Mouse (Mus musculus) hindbrain, embryonic 10.5 days (tissue): ENCODE results near the gene Myo15b. TPM values are rescaled to one million over a fixed set of nuclear protein-coding genes. Genes with fewer than 3 reads are reported as not detected.

Source experiments
- polyA plus RNA-seq: library from polyadenylated mRNA; unstranded; fragments of >200 nt; fragmentation: Nextera tagmentation; extraction: Ambion mirVana; gene quantifications from 2 replicates; pipeline ENCODE4 v1.2.1, GENCODE M21; 2016

Myo15b gene
- polyA plus RNA-seq, 1 experiment from 2014 or later, result 0.21 TPM

Other genes starting within 250 kb of the Myo15b start
- gene Mif4gd, start 245.4 kb upstream of the Myo15b start, polyA plus RNA-seq, result 16.3 and 20.6 TPM in 2 replicates
- 23.7 and 24.7 TPM in 2 replicates for gene Slc25a19, start 230.1 kb upstream of the Myo15b start, polyA plus RNA-seq
- gene Grb2, start 149.8 kb upstream of the Myo15b start, polyA plus RNA-seq, result 92.7 and 119 TPM in 2 replicates
- gene Tmem94, start 93.0 kb upstream of the Myo15b start, polyA plus RNA-seq, result 42.0 and 47.4 TPM in 2 replicates
- 19.0 and 21.5 TPM in 2 replicates for gene Caskin2, start 44.8 kb upstream of the Myo15b start, polyA plus RNA-seq
- gene Tsen54, start 43.7 kb upstream of the Myo15b start, polyA plus RNA-seq, result 38.1 and 41.5 TPM in 2 replicates
- 10.4 and 11.9 TPM in 2 replicates for gene Llgl2, start 34.4 kb upstream of the Myo15b start, polyA plus RNA-seq
- 1.4 and 4.2 TPM in 2 replicates for gene Smim5, start 41.6 kb downstream of the Myo15b start, polyA plus RNA-seq
- gene Smim6, start 53.6 kb downstream of the Myo15b start, polyA plus RNA-seq, result 1.4 and 1.6 TPM in 2 replicates
- 44.7 and 52.5 TPM in 2 replicates for gene Sap30bp, start 74.9 kb downstream of the Myo15b start, polyA plus RNA-seq
- gene Recql5, start 75.1 kb downstream of the Myo15b start, polyA plus RNA-seq, result 27.3 and 28.8 TPM in 2 replicates
- gene Itgb4, start 116.3 kb downstream of the Myo15b start, polyA plus RNA-seq, result 0.92 and 0.94 TPM in 2 replicates
- 184 and 204 TPM in 2 replicates for gene Galk1, start 154.3 kb downstream of the Myo15b start, polyA plus RNA-seq
- gene H3f3b, start 169.6 kb downstream of the Myo15b start, polyA plus RNA-seq, result 1,623 and 1,834 TPM in 2 replicates
- 47.7 and 51.3 TPM in 2 replicates for gene Unk, start 171.9 kb downstream of the Myo15b start, polyA plus RNA-seq
- gene Unc13d, start 219.6 kb downstream of the Myo15b start, polyA plus RNA-seq, result 3.1 and 4.5 TPM in 2 replicates
- 98.1 and 128 TPM in 2 replicates for gene Wbp2, start 228.6 kb downstream of the Myo15b start, polyA plus RNA-seq